Mouse (Mus musculus) heart, adult 18-20 months (tissue): ENCODE results near the gene Ppp1r15a. TPM values are rescaled to one million over a fixed set of nuclear protein-coding genes. Genes with fewer than 3 reads are reported as not detected.
"Not testable (repeated sequence)": the region's sequence is repeated elsewhere in the genome, so short reads cannot be mapped to it uniquely, and the experiment has no call there.

Experiments
- DNase-seq, 2 experiments: peaks; one replicate each; pipeline ENCODE4 v3.0.0; 2021 to 2022; ENCODE audit warnings: mixed read lengths in 1 of 2
- total RNA-seq, 2 experiments: library from RNA; stranded (reverse); gene quantifications; 2 replicates each; pipeline ENCODE4 v1.2.3; 2021

Ppp1r15a gene
- total RNA-seq, 2 experiments from 2014 or later = 31.6 to 33.7 TPM

GRCm38 (mm10) chr7:45551512-45551883 is 25.4 kb upstream of the Ppp1r15a start:
- no peak for DNase-seq

- no peak for DNase-seq
These were observed 24.9 kb upstream of the Ppp1r15a start for GRCm38 (mm10) chr7:45550821-45551511.

GRCm38 (mm10) chr7:45549641-45550436 is 23.8 kb upstream of the Ppp1r15a start:
- no peak for DNase-seq

- DNase-seq = no peak
These were observed 18.5 kb upstream of the Ppp1r15a start for GRCm38 (mm10) chr7:45544525-45544924.

GRCm38 (mm10) chr7:45540213-45540612 is 14.1 kb upstream of the Ppp1r15a start:
- no peak for DNase-seq

- no peak for DNase-seq
These were observed 13.0 kb upstream of the Ppp1r15a start for GRCm38 (mm10) chr7:45539095-45539494.

- peak; percentile 72 to 73 for DNase-seq
These were observed 12.3 kb upstream of the Ppp1r15a start for GRCm38 (mm10) chr7:45538163-45539041.

GRCm38 (mm10) chr7:45537602-45538001 is 11.5 kb upstream of the Ppp1r15a start:
- no peak for DNase-seq

- no peak for DNase-seq
These were observed 9.6 kb upstream of the Ppp1r15a start for GRCm38 (mm10) chr7:45535676-45536075.

GRCm38 (mm10) chr7:45530643-45531042 is 4.6 kb upstream of the Ppp1r15a start:
- DNase-seq = peak; percentile 50

- peak; percentile 51 to 58 for DNase-seq
These were observed 3.4 kb upstream of the Ppp1r15a start for GRCm38 (mm10) chr7:45529461-45529860.

- not testable (repeated sequence) for DNase-seq
These were observed 1.1 kb upstream of the Ppp1r15a start for GRCm38 (mm10) chr7:45527169-45527568.

GRCm38 (mm10) chr7:45526474-45527120 is 529 bp upstream of the Ppp1r15a start:
- peak; percentile 46 to 51 for DNase-seq

GRCm38 (mm10) chr7:45524841-45525621 is 1.0 kb downstream of the Ppp1r15a start:
- peak; percentile 77 to 82 for DNase-seq

GRCm38 (mm10) chr7:45523678-45524170 is 2.3 kb downstream of the Ppp1r15a start:
- DNase-seq = no peak

- DNase-seq = peak in 1 of 2 experiments; percentile 33
These were observed 3.0 kb downstream of the Ppp1r15a start for GRCm38 (mm10) chr7:45522957-45523676.

GRCm38 (mm10) chr7:45522194-45522752 is 3.8 kb downstream of the Ppp1r15a start:
- DNase-seq = no peak

- peak; percentile 93 to 94 for DNase-seq
These were observed 4.3 kb downstream of the Ppp1r15a start for GRCm38 (mm10) chr7:45521728-45522184.

GRCm38 (mm10) chr7:45520605-45521004 is 5.5 kb downstream of the Ppp1r15a start:
- no peak for DNase-seq
